Mouse (Mus musculus) testis, adult 2 months (tissue): ENCODE measurements around the gene Hmg20b. TPM values are rescaled to one million over a fixed set of nuclear protein-coding genes. Genes with fewer than 3 reads are reported as not detected.

Experiments used
- H3K27ac ChIP-seq: fragments of 200-500 bp; 2 replicates; pipeline ENCODE4 v1.5.1; 2012; ENCODE audit warnings: low read depth, low read length; ENCODE audit not compliant: control insufficient read depth, insufficient read depth
- H3K27me3 ChIP-seq: fragments of 200-500 bp; 2 replicates; pipeline ENCODE4 v1.6.1; 2012; ENCODE audit warnings: mild to moderate bottlenecking, low read length, moderate library complexity; ENCODE audit not compliant: control insufficient read depth, insufficient read depth
- H3K36me3 ChIP-seq: fragments of 200-500 bp; 2 replicates; pipeline ENCODE4 v1.6.1; 2012; ENCODE audit warnings: mild to moderate bottlenecking, low read length; ENCODE audit not compliant: control insufficient read depth, insufficient read depth
- H3K4me1 ChIP-seq: fragments of 200-500 bp; 2 replicates; pipeline ENCODE4 v1.6.1; 2012; ENCODE audit warnings: low read length; ENCODE audit not compliant: control insufficient read depth, insufficient read depth
- H3K4me3 ChIP-seq: fragments of 200-500 bp; 2 replicates; pipeline ENCODE4 v1.5.1; 2012; ENCODE audit warnings: low read depth, mild to moderate bottlenecking, low read length, moderate library complexity, mixed read lengths; ENCODE audit not compliant: control insufficient read depth
- CTCF ChIP-seq: fragments of 200-500 bp; IDR thresholded peaks from 2 replicates; pipeline ENCODE4 v1.5.1; 2012; ENCODE audit warnings: low read depth, mild to moderate bottlenecking, inconsistent platforms, low read length, moderate library complexity; ENCODE audit not compliant: control insufficient read depth, insufficient read depth, insufficient replicate concordance
- POLR2A ChIP-seq: fragments of 200-500 bp; IDR thresholded peaks from 2 replicates; pipeline ENCODE4 v1.6.1; 2012; ENCODE audit warnings: low read depth, mild to moderate bottlenecking, inconsistent platforms, low read length, moderate library complexity; ENCODE audit not compliant: control insufficient read depth
- polyA plus RNA-seq: library from polyadenylated mRNA; depleted of rRNA; stranded (reverse); fragments of >200 nt; gene quantifications from 2 replicates; pipeline ENCODE4 v1.2.3, GENCODE M21; 2012; rRNA removed

The Hmg20b gene
- 23.0 and 27.7 TPM in 2 replicates for polyA plus RNA-seq

GRCm38 (mm10) chr10:81350351-81351063, at the start of gene Hmg20b:
Hmg20b (minus strand) TSS chr10:81350480.
- Histone ChIP-seq H3K27me3 (no peaks in the 10 kb centered on the region), H3K36me3 (no peaks in the 10 kb centered on the region), H3K27ac (peak within 1 kb of the TSS; percentile 22; the same call in 1 of the 2 replicates), H3K4me1 (peaks cover 36% of the 10 kb centered on the region), H3K4me3 (peak within 1 kb of the TSS; percentile 83)
- peak; percentile 59 for TF ChIP-seq CTCF
- TF ChIP-seq POLR2A = no peak

GRCm38 (mm10) chr10:81399798-81400308, 49.6 kb upstream of the Hmg20b start:
- H3K4me3 ChIP-seq = no peak overlapping the region
- no peaks in the 10 kb centered on the region for H3K27me3 ChIP-seq
- peaks cover 24% of the 10 kb centered on the region for H3K4me1 ChIP-seq
- no peak for TF ChIP-seq CTCF
- no peak for TF ChIP-seq POLR2A
- H3K27ac ChIP-seq = no peak overlapping the region
- H3K36me3 ChIP-seq = no peaks in the 10 kb centered on the region

- peaks cover 25% of the 10 kb centered on the region for H3K4me1 ChIP-seq
- H3K4me3 ChIP-seq = no peak overlapping the region
Observed at GRCm38 (mm10) chr10:81399296-81399695, 49.0 kb upstream of the Hmg20b start.

GRCm38 (mm10) chr10:81396749-81397148, 46.5 kb upstream of the Hmg20b start:
- Histone ChIP-seq H3K27ac (no peak overlapping the region), H3K27me3 (no peaks in the 10 kb centered on the region), H3K4me3 (no peak overlapping the region), H3K36me3 (no peaks in the 10 kb centered on the region), H3K4me1 (peaks cover 28% of the 10 kb centered on the region)
- no peak; the same call in 1 of the 2 replicates for TF ChIP-seq POLR2A
- TF ChIP-seq CTCF = no peak; the same call in 1 of the 2 replicates

More at GRCm38 (mm10) chr10:81399296-81399695, 49.0 kb upstream of the Hmg20b start:
- Histone ChIP-seq H3K27ac (no peak overlapping the region), H3K27me3 (no peaks in the 10 kb centered on the region), H3K36me3 (no peaks in the 10 kb centered on the region)
- TF ChIP-seq CTCF (no peak), POLR2A (no peak)

GRCm38 (mm10) chr10:81395865-81396264, 45.6 kb upstream of the Hmg20b start:
- no peaks in the 10 kb centered on the region for H3K36me3 ChIP-seq
- H3K4me3 ChIP-seq = no peak overlapping the region
- TF ChIP-seq POLR2A (no peak), CTCF (no peak)
- H3K4me1 ChIP-seq = peaks cover 24% of the 10 kb centered on the region
- H3K27me3 ChIP-seq = no peaks in the 10 kb centered on the region
- no peak overlapping the region for H3K27ac ChIP-seq

- H3K27me3 ChIP-seq = no peaks in the 10 kb centered on the region
- no peak overlapping the region for H3K4me3 ChIP-seq
- no peak for TF ChIP-seq POLR2A
- peak; percentile 79 for TF ChIP-seq CTCF
- no peaks in the 10 kb centered on the region for H3K36me3 ChIP-seq
- H3K4me1 ChIP-seq = peaks cover 31% of the 10 kb centered on the region
- H3K27ac ChIP-seq = no peak overlapping the region
Observed at GRCm38 (mm10) chr10:81395127-81395526, 44.8 kb upstream of the Hmg20b start.

GRCm38 (mm10) chr10:81393456-81394063, 43.3 kb upstream of the Hmg20b start:
- H3K27ac ChIP-seq = peak overlapping the region; percentile 92
- H3K36me3 ChIP-seq = no peaks in the 10 kb centered on the region
- peaks cover 32% of the 10 kb centered on the region for H3K4me1 ChIP-seq
- H3K27me3 ChIP-seq = no peaks in the 10 kb centered on the region
- TF ChIP-seq CTCF (no peak), POLR2A (peak; percentile 81)
- peak overlapping the region; percentile 85 for H3K4me3 ChIP-seq
